Mouse (Mus musculus) embryonic facial prominence, embryonic 12.5 days (tissue): ENCODE data around the gene Kif23. TPM values are rescaled to one million over a fixed set of nuclear protein-coding genes. Genes with fewer than 3 reads are reported as not detected.

Experiments
- ATAC-seq: fragments of 200-750 bp; cut with Nextera tagmentation; 2 replicates; pipeline ENCODE4 v1.8.0; 2017; ENCODE audit not compliant: insufficient number of reproducible peaks, insufficient read depth, low FRiP score, low TSS enrichment
- H3K27ac ChIP-seq: fragments of 300-500 bp; sonication (generic); 2 replicates; pipeline ENCODE4 v1.5.1; 2016; ENCODE audit warnings: mild to moderate bottlenecking
- H3K27me3 ChIP-seq: fragments of 300-500 bp; sonication (generic); 2 replicates; pipeline ENCODE4 v1.6.1; 2016; ENCODE audit warnings: mild to moderate bottlenecking, moderate library complexity
- H3K36me3 ChIP-seq: fragments of 300-500 bp; sonication (generic); 2 replicates; pipeline ENCODE4 v1.6.1; 2016; ENCODE audit warnings: mild to moderate bottlenecking
- H3K4me1 ChIP-seq: fragments of 300-500 bp; sonication (generic); 2 replicates; pipeline ENCODE4 v1.6.1; 2016
- H3K4me2 ChIP-seq: fragments of 300-500 bp; sonication (generic); replicated peaks from 2 replicates; pipeline ENCODE4 v1.6.1; 2016; ENCODE audit warnings: mild to moderate bottlenecking, moderate library complexity
- H3K4me3 ChIP-seq: fragments of 300-500 bp; sonication (generic); 2 replicates; pipeline ENCODE4 v1.5.1; 2016; ENCODE audit warnings: mild to moderate bottlenecking
- H3K9ac ChIP-seq: fragments of 300-500 bp; sonication (generic); 2 replicates; pipeline ENCODE4 v1.6.1; 2016; ENCODE audit warnings: mild to moderate bottlenecking, moderate library complexity
- H3K9me3 ChIP-seq: fragments of 300-500 bp; sonication (generic); 2 replicates; pipeline ENCODE4 v1.6.1; 2016; ENCODE audit warnings: mild to moderate bottlenecking, moderate library complexity
- WGBS: fragments of 180-500 bp; shearing (Covaris S2); methylation state at CpG from one replicate; pipeline ENCODE4 v1.1.7; 2016; 5-methylcytosine and 5-hydroxymethylcytosine counted together
- polyA plus RNA-seq: library from polyadenylated mRNA; unstranded; fragments of >200 nt; fragmentation: Nextera tagmentation; extraction: Ambion mirVana; gene quantifications from 2 replicates; pipeline ENCODE4 v1.2.1, GENCODE M21; 2016

Gene Kif23
- polyA plus RNA-seq, 1 experiment from 2014 or later, result 112 TPM

GRCm38 (mm10) chr9:61941054-61941453, 5.5 kb downstream of the Kif23 start:
- peaks cover 59% of the 10 kb centered on the region for H3K36me3 ChIP-seq
- 94% methylated on average over 3 of the region's 3 CpGs for WGBS
- H3K4me1 ChIP-seq, result peaks cover 7% of the 10 kb centered on the region; the same call in 1 of the 2 replicates
- no peak overlapping the region for H3K27ac ChIP-seq
- no peaks in the 10 kb centered on the region for H3K27me3 ChIP-seq
- no peak overlapping the region for H3K4me3 ChIP-seq
- H3K9ac ChIP-seq, result no peak overlapping the region
- ATAC-seq, result no peak
- no peak overlapping the region for H3K4me2 ChIP-seq
- H3K9me3 ChIP-seq, result no peaks in the 10 kb centered on the region

GRCm38 (mm10) chr9:61933333-61933732, 13.2 kb downstream of the Kif23 start:
- no peaks in the 10 kb centered on the region for H3K27me3 ChIP-seq
- no peak overlapping the region for H3K4me2 ChIP-seq
- H3K9ac ChIP-seq, result no peak overlapping the region
- H3K4me1 ChIP-seq, result no peaks in the 10 kb centered on the region
- WGBS, result 79% methylated on average over 2 of the region's 2 CpGs
- no peak for ATAC-seq
- H3K27ac ChIP-seq, result no peak overlapping the region
- H3K9me3 ChIP-seq, result no peaks in the 10 kb centered on the region
- H3K36me3 ChIP-seq, result peaks cover 87% of the 10 kb centered on the region
- no peak overlapping the region for H3K4me3 ChIP-seq

- Histone ChIP-seq H3K9me3 (no peaks in the 10 kb centered on the region), H3K4me2 (no peak overlapping the region), H3K4me1 (no peaks in the 10 kb centered on the region), H3K4me3 (no peak overlapping the region), H3K27me3 (no peaks in the 10 kb centered on the region), H3K36me3 (peaks cover 89% of the 10 kb centered on the region), H3K27ac (no peak overlapping the region), H3K9ac (no peak overlapping the region)
- WGBS, result 98% methylated on average over 3 of the region's 3 CpGs
- ATAC-seq, result no peak
Measured at GRCm38 (mm10) chr9:61932009-61932408, 14.6 kb downstream of the Kif23 start.

DNA sequence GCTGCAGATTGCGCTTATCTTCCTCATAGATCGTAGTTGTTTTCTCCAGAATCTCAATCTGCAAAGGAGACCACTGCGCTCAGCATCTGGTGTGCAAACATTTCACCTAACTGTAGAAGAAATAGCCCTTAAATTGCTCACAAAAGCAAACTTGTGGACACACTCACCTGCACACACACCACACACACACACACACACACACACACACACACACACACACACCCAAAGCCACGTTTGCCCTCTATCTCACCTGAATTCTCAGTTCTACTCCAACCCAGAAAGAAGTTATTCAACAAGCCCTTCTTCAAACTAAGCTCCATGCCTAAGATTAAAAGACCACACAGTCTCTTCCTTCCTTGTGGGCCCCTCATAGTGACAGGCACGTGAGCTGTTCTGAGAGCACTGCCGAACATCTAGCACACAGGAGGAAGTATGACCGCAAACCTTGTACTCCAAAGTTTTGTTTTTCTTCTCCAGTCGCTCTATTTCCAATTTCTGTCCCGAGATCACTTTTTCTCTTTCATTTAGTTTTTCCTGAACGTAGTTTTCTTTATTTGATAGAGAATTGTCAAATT, 21.4 kb downstream of the Kif23 start:
- no peaks in the 10 kb centered on the region for H3K27me3 ChIP-seq
- no peak overlapping the region for H3K4me2 ChIP-seq
- H3K4me3 ChIP-seq, result no peak overlapping the region
- H3K4me1 ChIP-seq, result no peaks in the 10 kb centered on the region
- no peak for ATAC-seq
- H3K9ac ChIP-seq, result no peak overlapping the region
- H3K27ac ChIP-seq, result no peak overlapping the region
- WGBS, result 91% methylated on average over 10 of the region's 10 CpGs
- H3K9me3 ChIP-seq, result no peaks in the 10 kb centered on the region
- H3K36me3 ChIP-seq, result peaks cover 78% of the 10 kb centered on the region

GRCm38 (mm10) chr9:61920331-61920730, 26.2 kb downstream of the Kif23 start:
- no peaks in the 10 kb centered on the region for H3K9me3 ChIP-seq
- no peak overlapping the region for H3K9ac ChIP-seq
- ATAC-seq, result no peak
- H3K4me3 ChIP-seq, result no peak overlapping the region
- 0 out of 2 replicates have a peak, but pooled peaks cover 3% of the 10 kb centered on the region for H3K4me1 ChIP-seq
- WGBS, result 95% methylated on average over 6 of the region's 6 CpGs
- peaks cover 70% of the 10 kb centered on the region for H3K36me3 ChIP-seq
- H3K4me2 ChIP-seq, result no peak overlapping the region
- H3K27ac ChIP-seq, result no peak overlapping the region
- H3K27me3 ChIP-seq, result no peaks in the 10 kb centered on the region

- WGBS, result 95% methylated on average over 5 of the region's 5 CpGs
- Histone ChIP-seq H3K9me3 (no peaks in the 10 kb centered on the region), H3K4me2 (no peak overlapping the region), H3K4me1 (0 out of 2 replicates have a peak, but pooled peaks cover 6% of the 10 kb centered on the region), H3K4me3 (no peak overlapping the region), H3K27me3 (no peaks in the 10 kb centered on the region), H3K27ac (no peak overlapping the region), H3K9ac (no peak overlapping the region), H3K36me3 (peaks cover 61% of the 10 kb centered on the region)
- no peak for ATAC-seq
Measured at GRCm38 (mm10) chr9:61919464-61919863, 27.1 kb downstream of the Kif23 start.

- WGBS, result 89% methylated on average over 6 of the region's 6 CpGs
- Histone ChIP-seq H3K4me1 (peaks cover 18% of the 10 kb centered on the region), H3K9ac (no peak overlapping the region), H3K36me3 (peaks cover 57% of the 10 kb centered on the region), H3K27ac (no peak overlapping the region), H3K9me3 (no peaks in the 10 kb centered on the region), H3K27me3 (no peaks in the 10 kb centered on the region), H3K4me3 (no peak overlapping the region), H3K4me2 (no peak overlapping the region)
- no peak for ATAC-seq
Measured at GRCm38 (mm10) chr9:61917436-61917835, 29.1 kb downstream of the Kif23 start.

GRCm38 (mm10) chr9:61916986-61917385, 29.6 kb downstream of the Kif23 start:
- no peaks in the 10 kb centered on the region for H3K27me3 ChIP-seq
- peaks cover 62% of the 10 kb centered on the region for H3K36me3 ChIP-seq
- peaks cover 19% of the 10 kb centered on the region for H3K4me1 ChIP-seq
- WGBS, result 90% methylated on average over 3 of the region's 3 CpGs
- H3K9me3 ChIP-seq, result no peaks in the 10 kb centered on the region
- no peak overlapping the region for H3K27ac ChIP-seq
- H3K4me2 ChIP-seq, result no peak overlapping the region
- no peak overlapping the region for H3K4me3 ChIP-seq
- ATAC-seq, result no peak
- no peak overlapping the region for H3K9ac ChIP-seq

DNA sequence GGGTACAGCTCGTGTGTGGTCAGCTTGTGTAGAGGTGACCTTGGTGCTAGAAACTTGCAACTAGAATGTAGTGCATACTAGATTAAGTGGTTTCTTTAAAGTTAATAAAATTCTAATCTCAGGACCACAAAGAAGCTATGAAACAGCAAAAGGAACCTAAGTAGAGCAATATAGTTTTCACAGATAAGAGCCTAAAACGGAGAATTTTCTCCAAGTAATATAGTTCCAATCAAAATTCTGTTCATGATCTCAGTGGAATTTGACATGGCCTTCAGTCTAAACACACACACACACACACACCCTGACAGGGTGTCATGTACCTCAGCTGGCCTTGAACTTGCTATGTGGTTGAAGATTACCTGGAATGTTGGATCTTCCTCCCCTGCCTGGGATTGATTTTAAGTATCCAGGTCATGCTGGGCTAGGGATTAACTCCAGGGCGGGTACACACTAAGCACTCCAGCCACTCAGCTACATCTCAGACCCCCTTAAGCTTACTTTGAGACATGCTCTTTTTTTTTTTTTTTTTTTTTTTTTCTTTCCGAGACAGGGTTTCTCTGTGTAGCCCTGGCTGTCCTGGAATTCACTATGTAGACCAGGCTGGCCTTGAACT, 31.1 kb downstream of the Kif23 start:
- peak overlapping the region; percentile 95; the same call in 1 of the 2 replicates for H3K27ac ChIP-seq
- no peak for ATAC-seq
- H3K4me1 ChIP-seq, result peaks cover 19% of the 10 kb centered on the region
- H3K9me3 ChIP-seq, result no peaks in the 10 kb centered on the region
- H3K4me2 ChIP-seq, result peak overlapping the region; percentile 85
- 47% methylated on average over 4 of the region's 4 CpGs for WGBS
- peaks cover 63% of the 10 kb centered on the region for H3K36me3 ChIP-seq
- H3K4me3 ChIP-seq, result peak overlapping the region; percentile 86; the same call in 1 of the 2 replicates
- H3K27me3 ChIP-seq, result no peaks in the 10 kb centered on the region
- no peak overlapping the region; the same call in 1 of the 2 replicates for H3K9ac ChIP-seq

DNA sequence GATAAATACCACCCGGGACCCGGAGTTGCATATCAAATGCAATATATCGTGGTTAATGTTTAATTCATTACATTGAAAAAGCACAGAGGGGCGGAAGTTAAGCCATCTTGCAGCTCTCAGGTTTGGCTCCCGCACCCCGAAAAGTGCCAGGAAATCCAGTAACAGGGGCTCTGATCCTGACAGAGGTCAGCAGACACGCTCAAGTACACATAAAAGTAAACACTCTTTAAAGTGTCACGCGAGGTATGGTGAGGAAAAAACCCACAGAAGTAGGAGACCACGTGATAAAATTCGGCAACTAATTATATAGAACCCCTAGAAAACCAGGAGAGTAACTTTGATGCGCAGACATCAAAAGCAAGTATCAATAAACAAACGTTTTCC, 31.7 kb downstream of the Kif23 start:
- H3K27ac ChIP-seq, result peak overlapping the region; percentile 95
- ATAC-seq, result no peak
- WGBS, result 4% methylated on average over 13 of the region's 13 CpGs
- H3K4me1 ChIP-seq, result peaks cover 19% of the 10 kb centered on the region
- no peaks in the 10 kb centered on the region for H3K9me3 ChIP-seq
- peaks cover 60% of the 10 kb centered on the region for H3K36me3 ChIP-seq
- peak overlapping the region; percentile 58 for H3K9ac ChIP-seq
- peak overlapping the region; percentile 85 for H3K4me2 ChIP-seq
- H3K4me3 ChIP-seq, result peak overlapping the region; percentile 86
- H3K27me3 ChIP-seq, result no peaks in the 10 kb centered on the region

DNA sequence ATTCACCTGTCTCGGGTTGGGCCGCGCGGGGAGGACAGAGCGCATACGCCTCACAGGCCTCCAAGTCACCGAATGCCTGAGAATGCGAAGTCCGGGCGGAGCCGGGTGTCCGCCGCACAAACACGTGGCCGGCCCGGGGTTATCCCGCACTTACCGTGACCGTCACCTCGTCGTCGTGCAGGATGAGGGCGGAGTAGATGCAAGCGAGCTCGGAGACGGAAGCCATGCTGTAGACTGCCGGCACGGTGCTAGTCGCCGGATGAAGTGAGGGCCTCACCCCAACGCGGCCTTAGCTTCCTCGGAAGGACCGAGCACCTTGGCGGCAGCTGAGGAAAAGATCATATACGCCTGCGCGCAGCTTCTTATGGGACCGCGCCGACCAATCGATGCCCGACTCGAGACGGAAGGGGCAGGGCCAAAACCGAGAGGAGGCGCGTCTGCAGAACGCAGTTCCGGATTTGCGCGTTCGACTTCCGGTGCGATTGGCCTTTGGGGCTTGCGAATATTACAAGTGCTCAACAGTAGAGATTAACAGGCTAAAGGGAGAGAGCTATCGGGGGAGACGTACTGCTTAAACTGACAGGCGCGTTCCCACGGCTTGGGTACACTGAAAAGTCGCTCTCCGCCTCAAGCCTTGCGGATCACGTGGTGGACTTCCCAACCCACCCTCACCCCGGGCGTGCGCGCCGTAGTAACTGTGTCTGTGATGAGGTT, 32.2 kb downstream of the Kif23 start, which contains the start of gene Rplp1:
Rplp1 (minus strand) TSS at position 340 of the 714 bp plus-strand sequence.
- Histone ChIP-seq H3K27me3 (no peaks in the 10 kb centered on the region), H3K27ac (peak within 1 kb of the TSS; percentile 95), H3K4me2 (peak within 1 kb of the TSS; percentile 85), H3K9ac (peak within 1 kb of the TSS; percentile 84), H3K36me3 (peaks cover 54% of the 10 kb centered on the region), H3K4me3 (peak within 1 kb of the TSS; percentile 86), H3K9me3 (no peaks in the 10 kb centered on the region), H3K4me1 (peaks cover 19% of the 10 kb centered on the region)
- WGBS, result under 1% methylated on average over 70 of the region's 70 CpGs
- peak; percentile 90 for ATAC-seq
